Mouse (Mus musculus) neural tube, embryonic 15.5 days (tissue): ENCODE measurements around the gene Bcl6b. TPM values are rescaled to one million over a fixed set of nuclear protein-coding genes. Genes with fewer than 3 reads are reported as not detected.

Experiments
- ATAC-seq: fragments of 200-750 bp; cut with Nextera tagmentation; 2 replicates; pipeline ENCODE4 v1.8.0; 2017; ENCODE audit warnings: mild to moderate bottlenecking, moderate TSS enrichment, moderate library complexity; ENCODE audit not compliant: low FRiP score
- H3K27ac ChIP-seq: fragments of 300-500 bp; sonication (generic); replicated peaks from 2 replicates; pipeline ENCODE4 v1.5.1; 2015; ENCODE audit warnings: mild to moderate bottlenecking, inconsistent platforms
- H3K27me3 ChIP-seq: fragments of 300-500 bp; sonication (generic); replicated peaks from 2 replicates; pipeline ENCODE4 v1.6.1; 2015; ENCODE audit warnings: inconsistent platforms
- H3K36me3 ChIP-seq: fragments of 300-500 bp; sonication (generic); 2 replicates; pipeline ENCODE4 v1.6.1; 2015; ENCODE audit warnings: inconsistent platforms
- H3K4me1 ChIP-seq: fragments of 300-500 bp; sonication (generic); 2 replicates; pipeline ENCODE4 v1.6.1; 2015; ENCODE audit warnings: inconsistent platforms
- H3K4me2 ChIP-seq: fragments of 300-500 bp; sonication (generic); 2 replicates; pipeline ENCODE4 v1.6.1; 2015; ENCODE audit warnings: inconsistent platforms, mild to moderate bottlenecking, moderate library complexity
- H3K4me3 ChIP-seq: fragments of 300-500 bp; sonication (generic); replicated peaks from 2 replicates; pipeline ENCODE4 v1.5.1; 2015; ENCODE audit warnings: mild to moderate bottlenecking, inconsistent platforms
- H3K9ac ChIP-seq: fragments of 300-500 bp; sonication (generic); replicated peaks from 2 replicates; pipeline ENCODE4 v1.6.1; 2015; ENCODE audit warnings: mild to moderate bottlenecking, inconsistent platforms
- H3K9me3 ChIP-seq: fragments of 300-500 bp; sonication (generic); replicated peaks from 2 replicates; pipeline ENCODE4 v1.6.1; 2016; ENCODE audit warnings: inconsistent platforms
- WGBS: fragments of 180-500 bp; shearing (Covaris S2); methylation state at CpG from one replicate; pipeline ENCODE4 v1.1.7; 2015; ENCODE audit warnings: mixed read lengths; 5-methylcytosine and 5-hydroxymethylcytosine counted together
- microRNA counts: library from miRNA; unstranded; fragments of <30 nt; microRNA quantifications from one replicate; lab custom pipeline; 2016
- microRNA-seq: library from miRNA; unstranded; fragments of <30 nt; microRNA quantifications from one replicate; pipeline ENCODE4, GENCODE M21; 2017
- polyA plus RNA-seq: library from polyadenylated mRNA; unstranded; fragments of >200 nt; fragmentation: Nextera tagmentation; extraction: Ambion mirVana; gene quantifications from 2 replicates; pipeline ENCODE4 v1.2.1, GENCODE M21; 2015

Gene Bcl6b
- polyA plus RNA-seq, 1 experiment from 2014 or later: 5.2 TPM

DNA sequence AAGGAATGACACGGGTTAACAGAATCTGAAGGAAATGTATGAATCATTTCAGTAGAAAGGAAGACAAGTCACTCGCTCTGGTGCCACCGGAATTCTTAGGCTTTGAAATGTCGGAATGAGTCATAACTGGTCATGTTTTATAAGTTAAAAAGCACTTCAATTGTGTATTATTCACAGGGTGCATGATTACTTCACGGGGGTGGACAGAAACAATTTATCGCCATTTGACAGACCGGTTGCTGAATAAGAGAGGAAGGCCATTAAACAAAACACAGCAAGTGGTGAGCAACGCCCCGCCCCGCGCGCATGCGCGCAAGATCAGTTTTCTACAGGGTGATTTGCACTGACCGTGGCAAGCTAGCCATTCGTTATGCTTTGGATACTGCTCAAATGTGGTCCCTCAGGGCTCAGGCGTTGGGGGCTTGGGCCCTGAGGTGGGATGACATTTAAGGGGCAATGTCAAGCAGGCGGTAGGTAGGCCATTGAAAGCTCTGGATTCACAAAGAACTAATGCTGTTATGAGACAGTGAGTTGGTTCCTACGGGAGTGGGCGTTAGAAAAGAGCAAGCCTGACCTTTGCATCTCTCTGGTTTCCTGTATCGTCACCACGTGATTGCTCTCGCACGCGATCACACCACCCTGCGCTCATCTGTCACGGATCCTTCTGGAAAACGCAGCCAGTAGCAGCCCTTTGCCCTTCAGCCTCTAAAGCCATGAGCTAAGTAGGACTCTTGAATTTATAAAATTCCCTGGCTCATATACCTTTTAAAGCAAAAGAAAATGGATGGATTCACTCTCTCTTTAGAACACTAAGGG, 40.1 kb downstream of the Bcl6b start:
- no peak overlapping the region for H3K4me2 ChIP-seq
- no peaks in the 10 kb centered on the region for H3K27me3 ChIP-seq
- no peak overlapping the region for H3K4me3 ChIP-seq
- 71% methylated on average over 28 of the region's 28 CpGs for WGBS
- no peaks in the 10 kb centered on the region for H3K36me3 ChIP-seq
- H3K4me1 ChIP-seq: no peaks in the 10 kb centered on the region
- ATAC-seq: no peak
- no peak overlapping the region for H3K27ac ChIP-seq
- H3K9me3 ChIP-seq: no peaks in the 10 kb centered on the region
- no peak overlapping the region for H3K9ac ChIP-seq

- Histone ChIP-seq H3K4me3 (no peak overlapping the region), H3K9me3 (no peaks in the 10 kb centered on the region), H3K36me3 (no peaks in the 10 kb centered on the region), H3K27me3 (no peaks in the 10 kb centered on the region), H3K9ac (no peak overlapping the region), H3K4me1 (no peaks in the 10 kb centered on the region), H3K4me2 (no peak overlapping the region), H3K27ac (no peak overlapping the region)
- 81% methylated on average over 7 of the region's 7 CpGs for WGBS
- ATAC-seq: no peak
Observed at GRCm38 (mm10) chr11:70185120-70185519, 44.5 kb downstream of the Bcl6b start.

GRCm38 (mm10) chr11:70180496-70180895, 49.1 kb downstream of the Bcl6b start:
- no peak for ATAC-seq
- 93% methylated on average over 4 of the region's 4 CpGs for WGBS

DNA sequence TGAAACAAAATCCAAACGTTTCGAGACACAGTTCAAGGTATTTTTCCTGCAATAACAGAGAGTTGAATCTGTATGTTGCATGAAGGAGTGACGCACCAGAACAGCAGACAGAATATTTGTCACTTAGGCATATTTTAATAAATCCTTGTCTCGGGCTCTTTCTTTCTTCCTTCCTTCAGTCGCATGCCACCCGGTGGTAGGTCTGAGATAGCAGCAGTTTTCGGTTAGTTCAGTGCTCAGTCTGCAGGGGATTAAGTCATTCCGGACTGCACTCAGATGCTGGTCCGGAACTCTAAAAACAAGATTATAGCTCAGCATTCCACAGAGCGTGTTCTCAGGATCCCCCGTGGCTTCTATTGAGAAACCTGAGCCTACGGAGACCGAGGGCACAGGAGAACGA, 50.2 kb downstream of the Bcl6b start:
- Histone ChIP-seq H3K4me2 (no peak overlapping the region), H3K4me3 (no peak overlapping the region), H3K27ac (no peak overlapping the region), H3K9ac (no peak overlapping the region), H3K27me3 (no peaks in the 10 kb centered on the region), H3K9me3 (no peaks in the 10 kb centered on the region), H3K4me1 (no peaks in the 10 kb centered on the region), H3K36me3 (no peaks in the 10 kb centered on the region)
- ATAC-seq: no peak
- WGBS: 41% methylated on average over 14 of the region's 14 CpGs

More at GRCm38 (mm10) chr11:70180496-70180895, 49.1 kb downstream of the Bcl6b start:
- no peak overlapping the region for H3K27ac ChIP-seq
- no peaks in the 10 kb centered on the region for H3K27me3 ChIP-seq
- H3K9ac ChIP-seq: no peak overlapping the region
- H3K4me1 ChIP-seq: no peaks in the 10 kb centered on the region
- no peak overlapping the region for H3K4me2 ChIP-seq
- no peak overlapping the region for H3K4me3 ChIP-seq
- no peaks in the 10 kb centered on the region for H3K36me3 ChIP-seq
- no peaks in the 10 kb centered on the region for H3K9me3 ChIP-seq

DNA sequence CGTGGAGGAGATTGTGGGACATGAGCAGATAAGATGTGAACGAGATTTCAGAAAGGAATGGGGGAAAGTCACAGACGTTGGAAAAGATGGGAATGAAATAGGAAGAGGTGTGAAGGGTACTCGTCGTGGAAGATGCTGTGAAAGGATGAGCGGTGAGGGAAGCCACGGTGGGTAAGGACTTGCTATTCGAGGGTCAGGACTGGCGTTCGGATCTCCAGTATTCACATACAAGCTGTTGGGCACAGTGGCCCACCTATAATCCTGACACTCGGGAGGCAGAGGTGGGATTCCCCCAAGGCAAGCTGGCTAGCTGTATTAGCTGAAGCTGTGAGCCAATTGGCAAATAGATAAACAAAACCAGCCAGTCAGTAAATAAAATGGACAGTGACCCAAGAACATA, 50.8 kb downstream of the Bcl6b start:
- Histone ChIP-seq H3K4me3 (no peak overlapping the region), H3K27me3 (no peaks in the 10 kb centered on the region), H3K27ac (no peak overlapping the region), H3K4me1 (no peaks in the 10 kb centered on the region), H3K9ac (no peak overlapping the region), H3K9me3 (no peaks in the 10 kb centered on the region), H3K4me2 (no peak overlapping the region), H3K36me3 (no peaks in the 10 kb centered on the region)
- 80% methylated on average over 11 of the region's 11 CpGs for WGBS
- no peak for ATAC-seq

DNA sequence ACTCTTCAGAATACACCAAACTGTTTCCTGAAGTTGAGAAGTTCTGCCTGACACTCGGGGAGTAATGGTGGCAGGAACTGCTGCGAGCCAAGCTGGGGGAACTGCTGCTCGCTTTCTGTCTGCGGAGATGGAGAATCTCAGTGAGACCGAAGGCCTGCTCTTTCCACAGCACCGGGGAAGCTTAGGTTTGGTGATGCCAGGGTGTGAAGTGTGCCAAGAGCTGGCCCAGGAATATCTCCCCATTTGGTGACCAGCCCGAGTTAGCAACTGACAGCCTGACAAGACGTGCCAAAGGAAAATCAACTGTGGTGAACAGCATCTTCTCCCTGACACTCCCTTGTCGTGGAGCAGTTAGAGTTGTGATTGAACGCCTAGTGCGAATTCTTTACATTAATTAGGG, 51.3 kb downstream of the Bcl6b start:
- Histone ChIP-seq H3K9ac (no peak overlapping the region), H3K27me3 (no peaks in the 10 kb centered on the region), H3K4me2 (no peak overlapping the region), H3K27ac (no peak overlapping the region), H3K9me3 (no peaks in the 10 kb centered on the region), H3K4me1 (no peaks in the 10 kb centered on the region), H3K36me3 (no peaks in the 10 kb centered on the region), H3K4me3 (no peak overlapping the region)
- no peak for ATAC-seq
- 91% methylated on average over 11 of the region's 11 CpGs for WGBS

DNA sequence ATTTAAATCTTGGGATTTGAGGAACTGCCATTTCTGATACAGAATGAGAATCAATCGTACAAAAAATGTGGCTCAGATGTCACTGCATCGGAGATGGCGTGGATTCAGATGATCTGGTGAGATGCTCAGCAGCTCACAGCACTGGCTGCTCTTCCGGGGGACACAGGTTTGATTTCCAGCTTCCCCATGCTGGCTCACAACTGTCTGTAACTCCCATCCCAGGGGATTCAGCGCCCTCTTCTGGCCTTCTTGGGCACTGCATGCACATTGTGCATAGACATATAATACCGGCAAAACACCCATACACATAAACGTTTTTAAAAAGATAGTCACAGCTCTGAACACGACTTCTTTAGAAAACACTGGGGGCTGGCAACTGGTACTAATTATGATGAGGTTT, 52.0 kb downstream of the Bcl6b start:
- ATAC-seq: no peak
- no peak overlapping the region for H3K4me3 ChIP-seq
- H3K27me3 ChIP-seq: no peaks in the 10 kb centered on the region
- 77% methylated on average over 8 of the region's 8 CpGs for WGBS
- H3K9me3 ChIP-seq: no peaks in the 10 kb centered on the region
- H3K9ac ChIP-seq: no peak overlapping the region
- no peaks in the 10 kb centered on the region for H3K4me1 ChIP-seq
- H3K4me2 ChIP-seq: no peak overlapping the region
- no peaks in the 10 kb centered on the region for H3K36me3 ChIP-seq
- H3K27ac ChIP-seq: no peak overlapping the region

DNA sequence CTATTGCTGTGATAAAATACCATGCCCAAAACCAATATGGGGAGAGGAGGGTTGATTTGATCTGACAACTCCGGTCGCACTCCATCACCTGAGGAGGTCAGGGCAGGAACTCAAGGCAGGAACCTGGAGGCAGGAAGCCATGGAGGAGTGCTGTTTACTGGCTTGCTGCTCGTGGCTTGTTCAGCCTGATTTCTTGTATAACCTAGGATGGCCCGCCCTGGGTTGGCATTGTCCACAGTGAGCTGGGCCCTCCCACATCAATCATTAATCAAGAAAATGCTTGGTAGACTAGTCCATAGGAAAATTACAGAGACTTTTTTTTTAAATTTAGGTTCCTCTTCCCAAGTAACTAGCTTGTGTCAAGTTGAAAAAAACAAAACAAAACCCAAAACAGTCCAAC, 55.1 kb downstream of the Bcl6b start:
- WGBS: 84% methylated on average over 4 of the region's 4 CpGs
- Histone ChIP-seq H3K36me3 (no peaks in the 10 kb centered on the region), H3K9me3 (no peaks in the 10 kb centered on the region), H3K4me3 (no peak overlapping the region), H3K9ac (no peak overlapping the region), H3K27me3 (no peaks in the 10 kb centered on the region), H3K27ac (no peak overlapping the region), H3K4me1 (no peaks in the 10 kb centered on the region), H3K4me2 (no peak overlapping the region)
- ATAC-seq: no peak

MicroRNA genes within 50 kb of the gene (microRNA counts, 519-probe panel; counts per million panel counts)
- microRNA mmu-miR-195 (lab: Ali Mortazavi, UCI) (529 counts per million, percentile 1 among the panel's probes with 10 or more counts), microRNA mmu-miR-497 (lab: Ali Mortazavi, UCI) (1,748 counts per million, percentile 29 among the panel's probes with 10 or more counts)

Small RNAs within 50 kb of the gene (microRNA-seq; reads per million reads assigned to microRNA genes)
- gene Mir195a (209 reads per million, percentile 63 among the genes with 10 or more reads in this experiment), gene Mir497 (not detected), gene Mir497b (not detected)

Other genes starting within 250 kb of the Bcl6b start
- 23.6 and 27.2 TPM in 2 replicates for gene Ctdnep1, start 248.6 kb downstream of the Bcl6b start, polyA plus RNA-seq
- gene Elp5, start 247.3 kb downstream of the Bcl6b start, polyA plus RNA-seq: 159 and 167 TPM in 2 replicates
- 549 and 565 TPM in 2 replicates for gene Gabarap, start 238.7 kb downstream of the Bcl6b start, polyA plus RNA-seq
- 53.5 and 57.8 TPM in 2 replicates for gene Phf23, start 234.0 kb downstream of the Bcl6b start, polyA plus RNA-seq
- gene Dvl2, start 229.2 kb downstream of the Bcl6b start, polyA plus RNA-seq: 22.6 and 25.1 TPM in 2 replicates
- 61.7 and 65.7 TPM in 2 replicates for gene Acadvl, start 214.4 kb downstream of the Bcl6b start, polyA plus RNA-seq
- gene Dlg4, start 212.9 kb downstream of the Bcl6b start, polyA plus RNA-seq: 20.1 and 24.7 TPM in 2 replicates
- 1.7 and 2.1 TPM in 2 replicates for gene Asgr1, start 175.7 kb downstream of the Bcl6b start, polyA plus RNA-seq
- 0.18 TPM in 1 of 2 replicates, not detected in the other for gene Asgr2, start 137.2 kb downstream of the Bcl6b start, polyA plus RNA-seq
- 0.38 and 0.55 TPM in 2 replicates for gene Mgl2, start 99.5 kb downstream of the Bcl6b start, polyA plus RNA-seq
- 0.37 and 1.1 TPM in 2 replicates for gene Clec10a, start 73.6 kb downstream of the Bcl6b start, polyA plus RNA-seq
- gene Slc16a11, start 17.0 kb downstream of the Bcl6b start, polyA plus RNA-seq: 6.3 and 7.3 TPM in 2 replicates
- gene Slc16a13, start 8.7 kb downstream of the Bcl6b start, polyA plus RNA-seq: 12.4 and 14.3 TPM in 2 replicates
- 153 and 167 TPM in 2 replicates for gene 0610010K14Rik, start 8.1 kb upstream of the Bcl6b start, polyA plus RNA-seq
- gene Gm21988, start 10.0 kb upstream of the Bcl6b start, polyA plus RNA-seq: 13.1 and 16.0 TPM in 2 replicates
- 384 and 458 TPM in 2 replicates for gene Rnasek, start 10.0 kb upstream of the Bcl6b start, polyA plus RNA-seq
- gene Alox12, start 25.6 kb upstream of the Bcl6b start, polyA plus RNA-seq: 2.1 and 2.7 TPM in 2 replicates
- gene Alox12e, start 92.8 kb upstream of the Bcl6b start, polyA plus RNA-seq: 5.9 TPM in 1 of 2 replicates, not detected in the other
- 1.2 TPM in 1 of 2 replicates, not detected in the other for gene Alox15, start 122.2 kb upstream of the Bcl6b start, polyA plus RNA-seq
- 29.7 and 33.0 TPM in 2 replicates for gene Pelp1, start 180.2 kb upstream of the Bcl6b start, polyA plus RNA-seq
- gene Arrb2, start 202.8 kb upstream of the Bcl6b start, polyA plus RNA-seq: 53.6 and 59.7 TPM in 2 replicates
- 44.4 and 45.0 TPM in 2 replicates for gene Med11, start 222.1 kb upstream of the Bcl6b start, polyA plus RNA-seq
- gene Zmynd15, start 229.6 kb upstream of the Bcl6b start, polyA plus RNA-seq: 0.60 and 1.0 TPM in 2 replicates
- 7.4 and 8.5 TPM in 2 replicates for gene Cxcl16, start 230.2 kb upstream of the Bcl6b start, polyA plus RNA-seq